Mouse (Mus musculus) liver, postnatal 0 days (tissue): ENCODE data around the gene Ppara.

Experiments
- CTCF ChIP-seq: sonication (generic); IDR thresholded peaks from 2 replicates; pipeline ENCODE4 v1.5.1; 2016; ENCODE audit warnings: antibody characterized with exemption, low read depth
- EP300 ChIP-seq: IDR thresholded peaks from 2 replicates; pipeline ENCODE4 v1.6.1; 2016; ENCODE audit warnings: antibody characterized with exemption, low read depth, mild to moderate bottlenecking

GRCm38 (mm10) chr15:85784341-85784740 lies 49.6 kb downstream of the Ppara start:
- TF ChIP-seq EP300 (no peak), CTCF (no peak)
